Mouse (Mus musculus): Measurements from ENCODE around the gene Dgka. TPM values are rescaled to one million over a fixed set of nuclear protein-coding genes. Genes with fewer than 3 reads are reported as not detected.

Dgka gene
- polyA plus RNA-seq (2015; fragmentation: Nextera tagmentation; extraction: Ambion mirVana): 3.3 and 5.3 TPM in 2 replicates

GRCm38 (mm10) chr10:128744680-128745601, at the start of gene Dgka:
Dgka (minus strand) TSS chr10:128744855.

GRCm38 (mm10) chr10:128790398-128791124, 45.9 kb upstream of the Dgka start, which contains the start of gene Mmp19:
Mmp19 (plus strand) TSS chr10:128790910.

GRCm38 (mm10) chr10:128747646-128748251, 3.1 kb upstream of the Dgka start, which contains the start of gene Pym1:
Pym1 (plus strand) TSS chr10:128747889.

GRCm38 (mm10) chr10:128704491-128705316, 40.0 kb downstream of the Dgka start, which contains the start of gene Cdk2:
Cdk2 (minus strand) TSS chr10:128705031.

GRCm38 (mm10) chr10:128703895-128704294, 40.8 kb downstream of the Dgka start, which contains the start of gene Pmel:
Pmel (plus strand) TSS chr10:128704195.

GRCm38 (mm10) chr10:128695992-128696807, 48.5 kb downstream of the Dgka start, which contains the start of gene Rab5b:
Rab5b (minus strand) TSS chr10:128696264.

GRCm38 (mm10) chr10:128673763-128674468, 70.7 kb downstream of the Dgka start, which contains the start of gene Suox:
Suox (minus strand) TSS chr10:128674073.

Other genes starting within 250 kb of the Dgka start
- gene Myl6b, start 246.2 kb downstream of the Dgka start, polyA plus RNA-seq (2015; fragmentation: Nextera tagmentation; extraction: Ambion mirVana): 3.4 and 3.7 TPM in 2 replicates
- 19.0 and 22.8 TPM in 2 replicates for gene Esyt1, start 219.0 kb downstream of the Dgka start, polyA plus RNA-seq (2015; fragmentation: Nextera tagmentation; extraction: Ambion mirVana)
- gene Zc3h10, start 197.1 kb downstream of the Dgka start, polyA plus RNA-seq (2015; fragmentation: Nextera tagmentation; extraction: Ambion mirVana): 6.2 and 7.0 TPM in 2 replicates
- 3,867 and 4,026 TPM in 2 replicates for gene Rpl41, start 195.6 kb downstream of the Dgka start, polyA plus RNA-seq (2015; fragmentation: Nextera tagmentation; extraction: Ambion mirVana)
- gene Pa2g4, start 178.9 kb downstream of the Dgka start, polyA plus RNA-seq (2015; fragmentation: Nextera tagmentation; extraction: Ambion mirVana): 154 and 167 TPM in 2 replicates
- 0.41 and 0.51 TPM in 2 replicates for gene Erbb3, start 155.2 kb downstream of the Dgka start, polyA plus RNA-seq (2015; fragmentation: Nextera tagmentation; extraction: Ambion mirVana)
- gene Rps26, start 118.1 kb downstream of the Dgka start, polyA plus RNA-seq (2015; fragmentation: Nextera tagmentation; extraction: Ambion mirVana): 871 and 883 TPM in 2 replicates
- gene Ikzf4, start 98.9 kb downstream of the Dgka start, polyA plus RNA-seq (2015; fragmentation: Nextera tagmentation; extraction: Ambion mirVana): 0.34 and 0.95 TPM in 2 replicates
- gene Suox, start 70.8 kb downstream of the Dgka start, polyA plus RNA-seq (2015; fragmentation: Nextera tagmentation; extraction: Ambion mirVana): 2.7 and 3.1 TPM in 2 replicates
- 28.3 and 31.8 TPM in 2 replicates for gene Rab5b, start 48.6 kb downstream of the Dgka start, polyA plus RNA-seq (2015; fragmentation: Nextera tagmentation; extraction: Ambion mirVana)
- gene Pmel, start 40.7 kb downstream of the Dgka start, polyA plus RNA-seq (2015; fragmentation: Nextera tagmentation; extraction: Ambion mirVana): 0.48 and 0.61 TPM in 2 replicates
- 69.6 and 73.1 TPM in 2 replicates for gene Cdk2, start 39.8 kb downstream of the Dgka start, polyA plus RNA-seq (2015; fragmentation: Nextera tagmentation; extraction: Ambion mirVana)
- 23.9 and 26.6 TPM in 2 replicates for gene Pym1, start 3.0 kb upstream of the Dgka start, polyA plus RNA-seq (2015; fragmentation: Nextera tagmentation; extraction: Ambion mirVana)
- gene Mmp19, start 46.1 kb upstream of the Dgka start, polyA plus RNA-seq (2015; fragmentation: Nextera tagmentation; extraction: Ambion mirVana): 0.67 and 1.2 TPM in 2 replicates
- gene Dnajc14, start 59.2 kb upstream of the Dgka start, polyA plus RNA-seq (2015; fragmentation: Nextera tagmentation; extraction: Ambion mirVana): 21.1 and 26.6 TPM in 2 replicates
- 3.9 and 6.1 TPM in 2 replicates for gene Tmem198b, start 59.5 kb upstream of the Dgka start, polyA plus RNA-seq (2015; fragmentation: Nextera tagmentation; extraction: Ambion mirVana)
- gene Sarnp, start 72.5 kb upstream of the Dgka start, polyA plus RNA-seq (2015; fragmentation: Nextera tagmentation; extraction: Ambion mirVana): 118 and 139 TPM in 2 replicates
- 68.8 and 73.7 TPM in 2 replicates for gene Ormdl2, start 76.8 kb upstream of the Dgka start, polyA plus RNA-seq (2015; fragmentation: Nextera tagmentation; extraction: Ambion mirVana)
- gene Gdf11, start 146.9 kb upstream of the Dgka start, polyA plus RNA-seq (2015; fragmentation: Nextera tagmentation; extraction: Ambion mirVana): 0.82 and 1.2 TPM in 2 replicates
- 240 and 284 TPM in 2 replicates for gene Cd63, start 156.1 kb upstream of the Dgka start, polyA plus RNA-seq (2015; fragmentation: Nextera tagmentation; extraction: Ambion mirVana)
- 4.8 and 5.9 TPM in 2 replicates for gene Rdh5, start 178.0 kb upstream of the Dgka start, polyA plus RNA-seq (2015; fragmentation: Nextera tagmentation; extraction: Ambion mirVana)
- 116 and 145 TPM in 2 replicates for gene Bloc1s1, start 179.2 kb upstream of the Dgka start, polyA plus RNA-seq (2015; fragmentation: Nextera tagmentation; extraction: Ambion mirVana)
- gene Itga7, start 189.0 kb upstream of the Dgka start, polyA plus RNA-seq (2015; fragmentation: Nextera tagmentation; extraction: Ambion mirVana): 2.5 and 3.2 TPM in 2 replicates
- gene Mettl7b, start 216.1 kb upstream of the Dgka start, polyA plus RNA-seq (2015; fragmentation: Nextera tagmentation; extraction: Ambion mirVana): 0.10 TPM in 1 of 2 replicates, not detected in the other
- gene Olfr9, start 244.6 kb upstream of the Dgka start, polyA plus RNA-seq (2015; fragmentation: Nextera tagmentation; extraction: Ambion mirVana): not detected in 2 replicates

All from spleen, postnatal 0 days (tissue).